Comparison of ENCODE assay signal across 8 mouse cellular contexts in genomic region chr6:29388606-29389080, GRCm38 (mm10). TPM values are rescaled to one million over a fixed set of nuclear protein-coding genes. Genes with fewer than 3 reads are reported as not detected.
DNase-seq lines count a peak whose midpoint lies in the region; ATAC-seq lines count a peak whose summit lies in the region.

No protein-coding gene starts in this region.

- peaks cover 15% of the 10 kb centered on the region for H3K27me3 ChIP-seq in liver, embryonic 16.5 days (ENCODE audit: control insufficient read depth, insufficient read depth, low read depth, low read length)

- intact Hi-C loops in heart, postnatal 36 days (cut with DNase I) = loop anchor here (2.0 kb wide), 1 partner anchor 96 kb away; no protein-coding TSS in a partner anchor

- H3K9me3 ChIP-seq in liver, embryonic 16.5 days (replicated peaks; ENCODE audit: control insufficient read depth, low read length) = no peaks in the 10 kb centered on the region

- ATAC-seq in liver, embryonic 16.5 days (ENCODE audit: low read depth) = peak; percentile 62
- ATAC-seq in CD4-positive, CD25-positive, alpha-beta regulatory T cell, adult 4 months = no peak

- H3K27ac ChIP-seq in liver, embryonic 16.5 days (ENCODE audit: low read length) = no peak overlapping the region

- peak overlapping the region; percentile 40 for H3K4me2 ChIP-seq in liver, embryonic 16.5 days (ENCODE audit: low read depth, low read length)

- no peaks in the 10 kb centered on the region for H3K36me3 ChIP-seq in liver, embryonic 16.5 days (ENCODE audit: control insufficient read depth, insufficient read depth)

- WGBS in large intestine, adult 2 months = 4% methylated on average over 11 of the region's 11 CpGs
- 6% methylated on average over 11 of the region's 11 CpGs for WGBS in liver, embryonic 16.5 days (ENCODE audit: insufficient replicate concordance)

- peak overlapping the region; percentile 40 for H3K4me3 ChIP-seq in liver, embryonic 16.5 days (ENCODE audit: low read depth, low read length)

- H3K9ac ChIP-seq in liver, embryonic 16.5 days (ENCODE audit: low read depth, low read length) = no peak overlapping the region

- H3K4me1 ChIP-seq in liver, embryonic 16.5 days (ENCODE audit: control insufficient read depth, low read depth, low read length) = peaks cover 4% of the 10 kb centered on the region

- DNase-seq in ZHBTc4 (ENCODE audit: low read depth, low spot score) = peak; percentile 79
- DNase-seq in cerebellum, adult 9-11 months = peak; percentile 87
- peak; percentile 61 to 89 for DNase-seq in frontal cortex, adult 2 months (ENCODE audit: extremely low spot score in 1 of 2, low spot score in 1 of 2)
- DNase-seq in heart, postnatal 36 days = peak; percentile 90 to 92
- DNase-seq in large intestine, adult 2 months (ENCODE audit: low read depth, low spot score) = peak; percentile 75
- peak; percentile 94 for DNase-seq in ovary, postnatal 10 days (ENCODE audit: low spot score)

RNA-seq across cellular contexts. Expression of gene Opn1sw, which starts 0.4 kb away (rescaled TPM):
- 0.10 and 0.59 TPM in 2 replicates for polyA plus RNA-seq in frontal cortex, adult 2 months (2012; rRNA removed)
- under 1 TPM in 1 of 2 experiments, not detected in 1; 0.11 TPM for total RNA-seq in heart, postnatal 36 days (2021)
- polyA plus RNA-seq in large intestine, adult 2 months (2012; rRNA removed) = 0.15 and 0.22 TPM in 2 replicates
- polyA plus RNA-seq in liver, embryonic 16.5 days (2015; fragmentation: Nextera tagmentation; extraction: Ambion mirVana) = 0.07 TPM in 2 replicates
- under 1 TPM; 0.38 to 0.62 TPM for polyA plus RNA-seq in CD4-positive, CD25-positive, alpha-beta regulatory T cell, adult 4 months (2017; shearing (Covaris generic))

RNA-seq across cellular contexts. Expression of gene Ccdc136, which starts 7.5 kb away (rescaled TPM):
- polyA plus RNA-seq in frontal cortex, adult 2 months (2012; rRNA removed) = 90.8 and 94.1 TPM in 2 replicates
- 1 to 10 TPM; 1.7 to 3.0 TPM for total RNA-seq in heart, postnatal 36 days (2021)
- 1.7 and 2.0 TPM in 2 replicates for polyA plus RNA-seq in large intestine, adult 2 months (2012; rRNA removed)
- 0.09 and 0.34 TPM in 2 replicates for polyA plus RNA-seq in liver, embryonic 16.5 days (2015; fragmentation: Nextera tagmentation; extraction: Ambion mirVana)
- polyA plus RNA-seq in CD4-positive, CD25-positive, alpha-beta regulatory T cell, adult 4 months (2017; shearing (Covaris generic)) = under 1 TPM in 1 of 2 experiments, not detected in 1; 0.51 TPM

RNA-seq across cellular contexts. Expression of gene Calu, which starts 40.8 kb away (rescaled TPM):
- 69.4 and 72.8 TPM in 2 replicates for polyA plus RNA-seq in frontal cortex, adult 2 months (2012; rRNA removed)
- 100 to 1,000 TPM; 240 to 254 TPM for total RNA-seq in heart, postnatal 36 days (2021)
- 52.4 and 59.8 TPM in 2 replicates for polyA plus RNA-seq in large intestine, adult 2 months (2012; rRNA removed)
- polyA plus RNA-seq in liver, embryonic 16.5 days (2015; fragmentation: Nextera tagmentation; extraction: Ambion mirVana) = 105 and 109 TPM in 2 replicates
- 10 to 100 TPM; 57.9 to 68.6 TPM for polyA plus RNA-seq in CD4-positive, CD25-positive, alpha-beta regulatory T cell, adult 4 months (2017; shearing (Covaris generic))

RNA-seq across cellular contexts. Expression of gene Flnc, which starts 44.4 kb away (rescaled TPM):
- 0.44 and 0.66 TPM in 2 replicates for polyA plus RNA-seq in frontal cortex, adult 2 months (2012; rRNA removed)
- 100 to 1,000 TPM; 205 to 216 TPM for total RNA-seq in heart, postnatal 36 days (2021)
- polyA plus RNA-seq in large intestine, adult 2 months (2012; rRNA removed) = 7.9 and 11.4 TPM in 2 replicates
- polyA plus RNA-seq in liver, embryonic 16.5 days (2015; fragmentation: Nextera tagmentation; extraction: Ambion mirVana) = 0.57 and 1.1 TPM in 2 replicates
- polyA plus RNA-seq in CD4-positive, CD25-positive, alpha-beta regulatory T cell, adult 4 months (2017; shearing (Covaris generic)) = not detected

Comparison
In these comparisons a context has a peak if more than half of its experiments do, and no peak if none do; other contexts are left out.
1. RNA of gene Ccdc136, which starts 7.5 kb away (polyA plus RNA-seq): 90.8 to 94.1 TPM in frontal cortex, adult 2 months; 1.7 to 2.0 TPM in large intestine, adult 2 months, 0.51 TPM in CD4-positive, CD25-positive, alpha-beta regulatory T cell, adult 4 months and 0.09 to 0.34 TPM in liver, embryonic 16.5 days; every median in the first group is over 10 times any median in the second.
2. Peak in every context shown above with its lines, with median percentiles within 50 percentile points of each other: DNase-seq.